Mouse (Mus musculus) heart, adult 2 months (tissue): ENCODE results near the gene Mapre3.

Experiments used
- CTCF ChIP-seq: fragments of 200-600 bp; IDR thresholded peaks from 2 replicates; pipeline ENCODE4 v1.8.1; 2022; ENCODE audit warnings: antibody characterized with exemption, mild to moderate bottlenecking, moderate library complexity
- EP300 ChIP-seq: fragments of 200-500 bp; IDR thresholded peaks from 2 replicates; pipeline ENCODE4 v1.6.1; 2011; ENCODE audit warnings: low read depth, low read length, control low read depth; ENCODE audit not compliant: insufficient read depth

DNA sequence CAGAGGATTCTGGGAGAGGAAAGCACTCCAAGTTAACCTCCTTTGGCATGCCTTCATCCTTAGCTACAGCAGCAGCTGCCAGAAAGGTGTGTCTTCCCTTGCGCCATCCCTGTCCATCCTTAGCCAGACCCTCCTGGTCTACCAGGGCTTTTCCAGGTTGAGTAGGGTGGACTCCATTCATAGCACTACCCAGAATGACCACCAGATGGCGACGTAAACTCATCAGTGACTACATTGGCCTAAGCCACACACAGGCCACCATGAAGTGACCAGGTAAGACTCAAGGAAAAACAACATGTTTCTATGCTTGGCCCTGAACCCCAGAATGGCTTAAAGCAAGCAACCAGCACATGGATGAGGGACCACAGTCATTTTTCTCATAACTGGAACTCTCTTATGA, 8.3 kb upstream of the Mapre3 start:
- TF ChIP-seq CTCF (no peak), EP300 (peak; percentile 91)
